Mouse (Mus musculus) embryonic facial prominence, embryonic 11.5 days (tissue): ENCODE results near the gene Tbc1d2. TPM values are rescaled to one million over a fixed set of nuclear protein-coding genes. Genes with fewer than 3 reads are reported as not detected.

Experiments
- ATAC-seq: fragments of 200-750 bp; cut with Nextera tagmentation; replicated peaks from 2 replicates; pipeline ENCODE4 v1.8.0; 2017; ENCODE audit warnings: low read depth; ENCODE audit not compliant: insufficient number of reproducible peaks, low FRiP score, low TSS enrichment
- DNase-seq: peaks from one replicate; pipeline ENCODE4 v3.0.0-alpha.2; 2015; ENCODE audit warnings: low spot score
- H3K27ac ChIP-seq: fragments of 300-500 bp; sonication (generic); replicated peaks from 2 replicates; pipeline ENCODE4 v1.5.1; 2014; ENCODE audit warnings: mild to moderate bottlenecking, low read depth, low read length, control low read depth
- H3K27me3 ChIP-seq: fragments of 300-500 bp; sonication (generic); 2 replicates; pipeline ENCODE4 v1.6.1; 2014; ENCODE audit warnings: mild to moderate bottlenecking, low read length, moderate library complexity, mixed read lengths; ENCODE audit not compliant: control insufficient read depth, insufficient read depth
- H3K36me3 ChIP-seq: fragments of 300-500 bp; sonication (generic); replicated peaks from 2 replicates; pipeline ENCODE4 v1.6.1; 2014; ENCODE audit warnings: low read depth, mild to moderate bottlenecking, low read length, moderate library complexity, mixed read lengths; ENCODE audit not compliant: control insufficient read depth, insufficient read depth
- H3K4me1 ChIP-seq: fragments of 300-500 bp; sonication (generic); 2 replicates; pipeline ENCODE4 v1.6.1; 2014; ENCODE audit warnings: low read length, mixed read lengths; ENCODE audit not compliant: control insufficient read depth, insufficient read depth
- H3K4me2 ChIP-seq: fragments of 300-500 bp; sonication (generic); 2 replicates; pipeline ENCODE4 v1.6.1; 2014; ENCODE audit warnings: low read depth, mild to moderate bottlenecking, control low read depth, low read length, moderate library complexity
- H3K4me3 ChIP-seq: fragments of 300-500 bp; sonication (generic); 2 replicates; pipeline ENCODE4 v1.5.1; 2014; ENCODE audit warnings: low read depth, low read length, control low read depth
- H3K9ac ChIP-seq: fragments of 300-500 bp; sonication (generic); replicated peaks from 2 replicates; pipeline ENCODE4 v1.6.1; 2014; ENCODE audit warnings: mild to moderate bottlenecking, control low read depth, low read length
- H3K9me3 ChIP-seq: fragments of 300-500 bp; sonication (generic); replicated peaks from 2 replicates; pipeline ENCODE4 v1.6.1; 2016; ENCODE audit warnings: mild to moderate bottlenecking, low read length, inconsistent platforms, mixed read lengths; ENCODE audit not compliant: control insufficient read depth
- WGBS: fragments of 180-500 bp; shearing (Covaris S2); extraction: QIAGEN DNeasy Blood & Tissue Kit; methylation state at CpG from one replicate; pipeline ENCODE4 v1.1.7; 2014; 5-methylcytosine and 5-hydroxymethylcytosine counted together
- polyA plus RNA-seq: library from polyadenylated mRNA; unstranded; fragments of >200 nt; fragmentation: Nextera tagmentation; extraction: Ambion mirVana; gene quantifications from 2 replicates; pipeline ENCODE4 v1.2.1, GENCODE M21; 2014

Tbc1d2 gene
- polyA plus RNA-seq, 1 experiment from 2014 or later = 1.3 TPM

DNA sequence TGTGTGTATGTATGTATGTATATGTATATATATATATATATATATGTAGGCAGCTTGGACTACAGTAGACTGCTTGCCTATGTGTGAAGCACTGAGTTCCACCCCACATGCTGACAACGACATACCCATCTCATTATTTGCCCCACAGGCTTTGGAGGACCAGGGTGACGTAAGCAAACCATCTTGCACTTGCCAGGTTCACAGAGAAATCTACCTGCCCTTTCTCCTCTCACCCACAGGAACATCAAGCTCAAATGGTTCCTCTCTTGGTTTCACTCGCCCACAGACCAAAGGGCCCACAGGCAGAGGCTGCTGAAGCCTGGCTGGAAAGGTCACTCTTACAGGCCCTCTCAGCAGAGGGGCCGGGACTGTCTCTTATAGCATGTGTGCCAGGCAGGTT, 77.4 kb downstream of the Tbc1d2 start:
- Histone ChIP-seq H3K4me1 (no peaks in the 10 kb centered on the region), H3K27me3 (no peaks in the 10 kb centered on the region), H3K4me3 (no peak overlapping the region), H3K36me3 (no peaks in the 10 kb centered on the region), H3K27ac (no peak overlapping the region), H3K9me3 (no peaks in the 10 kb centered on the region), H3K9ac (no peak overlapping the region), H3K4me2 (no peak overlapping the region)
- 88% methylated on average over 4 of the region's 4 CpGs for WGBS
- ATAC-seq = no peak
- no peak for DNase-seq

DNA sequence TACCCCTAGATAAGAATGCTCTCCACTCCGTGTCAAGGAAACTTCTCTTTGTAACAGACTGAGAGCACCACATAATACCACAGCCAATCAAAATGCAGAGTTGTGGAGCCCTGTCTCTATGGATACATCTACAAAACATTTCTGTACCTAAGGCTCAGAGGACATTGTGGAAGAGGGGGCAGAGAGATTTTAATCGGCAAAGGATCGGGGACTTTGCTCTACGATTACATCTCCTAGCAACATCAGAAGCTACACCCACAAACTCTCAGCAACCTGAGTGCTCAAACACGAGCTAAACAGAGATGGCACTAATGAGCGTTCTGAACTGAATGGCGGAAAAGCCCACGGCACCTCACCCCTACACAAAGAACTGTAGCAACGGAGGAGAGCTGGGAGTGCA, 78.3 kb downstream of the Tbc1d2 start:
- Histone ChIP-seq H3K9me3 (no peaks in the 10 kb centered on the region), H3K9ac (no peak overlapping the region), H3K27me3 (no peaks in the 10 kb centered on the region), H3K4me2 (no peak overlapping the region), H3K36me3 (no peaks in the 10 kb centered on the region), H3K4me1 (no peaks in the 10 kb centered on the region), H3K27ac (no peak overlapping the region), H3K4me3 (no peak overlapping the region)
- 91% methylated on average over 9 of the region's 9 CpGs for whole genome bisulfite sequencing
- ATAC-seq (no peak), DNase-seq (no peak)

DNA sequence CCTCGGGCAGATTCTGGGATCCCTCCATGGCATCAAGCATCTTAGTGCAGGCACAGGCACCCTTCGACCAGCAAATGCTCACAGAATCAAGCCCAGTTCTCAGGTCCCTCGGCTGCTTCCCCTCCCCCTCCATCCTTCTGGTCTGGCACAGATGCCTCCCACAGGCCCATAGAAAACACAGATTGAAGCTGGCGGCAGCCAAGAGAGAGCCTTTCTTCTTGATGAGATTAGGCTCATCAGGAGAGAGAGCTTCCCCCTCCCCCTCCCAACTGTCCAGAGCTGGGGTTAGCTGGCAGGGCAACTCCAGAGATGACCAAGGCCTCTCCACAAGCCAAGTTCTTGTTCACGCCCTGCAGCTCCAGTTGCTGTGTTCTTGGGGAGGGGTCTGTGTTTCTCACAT, 80.3 kb downstream of the Tbc1d2 start:
- WGBS = 32% methylated on average over 5 of the region's 5 CpGs
- Histone ChIP-seq H3K9me3 (no peaks in the 10 kb centered on the region), H3K9ac (no peak overlapping the region), H3K27ac (no peak overlapping the region), H3K4me1 (no peaks in the 10 kb centered on the region), H3K36me3 (no peaks in the 10 kb centered on the region), H3K4me3 (no peak overlapping the region), H3K4me2 (no peak overlapping the region), H3K27me3 (no peaks in the 10 kb centered on the region)
- DNase-seq = no peak
- ATAC-seq = no peak

DNA sequence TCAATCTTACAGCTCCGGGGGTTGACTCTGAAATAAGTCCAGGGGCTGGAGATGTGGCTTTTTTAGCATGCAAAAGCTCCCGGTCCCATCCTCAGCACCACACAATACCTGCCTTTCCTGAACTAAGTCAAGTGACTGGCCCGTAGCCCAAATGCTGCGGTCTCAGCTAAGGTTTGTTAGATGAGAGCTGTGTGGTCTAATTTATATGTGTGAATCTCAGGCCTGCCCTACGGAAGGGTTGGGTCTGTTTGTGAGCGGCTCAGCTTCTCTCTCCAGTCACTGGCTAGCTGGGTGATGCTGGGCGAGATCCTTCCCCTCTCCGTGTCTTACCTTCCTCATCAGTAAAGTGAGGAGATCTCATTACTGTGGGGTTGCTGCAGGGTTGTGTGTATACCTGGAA, 81.8 kb downstream of the Tbc1d2 start:
- Histone ChIP-seq H3K27ac (no peak overlapping the region), H3K9me3 (no peaks in the 10 kb centered on the region), H3K9ac (no peak overlapping the region), H3K36me3 (no peaks in the 10 kb centered on the region), H3K4me2 (no peak overlapping the region), H3K27me3 (no peaks in the 10 kb centered on the region), H3K4me1 (no peaks in the 10 kb centered on the region), H3K4me3 (no peak overlapping the region)
- WGBS = 92% methylated on average over 8 of the region's 8 CpGs
- DNase-seq (no peak), ATAC-seq (no peak)

DNA sequence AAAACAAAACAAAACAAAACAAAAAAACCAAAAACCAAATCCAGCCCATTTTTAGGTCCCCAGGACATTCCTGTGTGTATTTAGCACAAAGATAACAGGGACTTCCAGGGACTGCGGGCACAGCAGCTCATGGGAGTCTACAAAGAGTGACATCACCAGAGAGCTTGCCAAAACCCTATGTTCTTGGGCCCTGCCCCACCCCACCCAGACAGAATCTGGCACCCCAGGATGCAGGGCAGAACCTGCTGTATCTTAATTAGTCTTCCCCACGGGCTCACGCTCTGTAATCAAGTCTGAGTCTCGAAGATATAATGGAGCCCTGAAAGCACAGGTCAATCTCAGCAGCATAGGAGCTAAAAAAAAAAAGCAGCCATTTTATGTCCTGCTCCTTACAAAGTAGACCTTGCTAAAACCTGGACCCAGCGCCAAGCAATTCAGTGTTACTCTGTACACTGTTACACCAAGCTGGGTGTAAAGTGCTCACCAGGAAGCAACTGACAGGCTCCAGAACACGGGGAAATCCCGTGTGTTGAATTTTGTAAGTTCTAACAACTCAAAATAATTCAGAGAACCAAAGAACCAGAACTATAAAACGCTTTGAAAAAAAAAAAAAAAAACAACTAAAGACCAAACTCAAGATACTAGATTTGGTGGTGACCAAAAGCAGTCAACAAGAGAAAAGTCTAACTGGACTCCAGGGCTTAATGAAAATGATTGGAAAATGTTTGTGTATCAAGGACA, 82.9 kb downstream of the Tbc1d2 start:
- Histone ChIP-seq H3K4me1 (no peaks in the 10 kb centered on the region), H3K36me3 (no peaks in the 10 kb centered on the region), H3K27ac (no peak overlapping the region), H3K9me3 (no peaks in the 10 kb centered on the region), H3K27me3 (no peaks in the 10 kb centered on the region), H3K4me3 (no peak overlapping the region), H3K4me2 (no peak overlapping the region), H3K9ac (no peak overlapping the region)
- ATAC-seq (no peak), DNase-seq (no peak)
- WGBS = 78% methylated on average over 8 of the region's 8 CpGs

DNA sequence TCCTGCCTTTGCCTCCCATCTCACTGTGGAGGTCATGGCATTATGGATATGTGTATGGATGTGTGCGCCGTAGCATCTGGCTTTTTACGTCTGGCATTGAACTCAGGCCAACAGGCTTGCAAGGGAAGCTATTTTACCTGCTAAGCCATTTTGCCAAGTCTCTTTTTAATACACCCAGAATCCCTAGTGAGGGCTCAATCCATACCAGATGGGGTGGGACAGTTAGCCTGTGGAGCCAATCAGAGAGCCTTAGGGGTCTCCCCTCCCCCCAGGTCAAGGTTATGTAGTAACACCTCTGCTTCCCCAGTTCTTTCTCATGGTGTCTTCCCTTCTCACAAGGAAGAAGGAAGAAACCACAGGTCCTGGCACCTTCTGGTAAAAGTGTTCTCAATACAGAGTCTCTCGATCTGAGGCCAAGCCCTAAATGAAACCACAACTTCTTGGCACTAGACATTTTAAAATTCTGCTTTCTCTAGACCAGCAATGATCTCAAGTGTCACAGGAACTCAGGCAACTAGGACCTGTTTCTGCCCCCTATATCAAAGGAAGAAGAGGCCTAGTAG, 84.5 kb downstream of the Tbc1d2 start:
- Histone ChIP-seq H3K36me3 (no peaks in the 10 kb centered on the region), H3K9ac (no peak overlapping the region), H3K4me2 (no peak overlapping the region), H3K4me1 (no peaks in the 10 kb centered on the region), H3K27ac (no peak overlapping the region), H3K27me3 (no peaks in the 10 kb centered on the region), H3K9me3 (no peaks in the 10 kb centered on the region), H3K4me3 (no peak overlapping the region)
- ATAC-seq (no peak), DNase-seq (no peak)
- WGBS = 90% methylated on average over 4 of the region's 4 CpGs

DNA sequence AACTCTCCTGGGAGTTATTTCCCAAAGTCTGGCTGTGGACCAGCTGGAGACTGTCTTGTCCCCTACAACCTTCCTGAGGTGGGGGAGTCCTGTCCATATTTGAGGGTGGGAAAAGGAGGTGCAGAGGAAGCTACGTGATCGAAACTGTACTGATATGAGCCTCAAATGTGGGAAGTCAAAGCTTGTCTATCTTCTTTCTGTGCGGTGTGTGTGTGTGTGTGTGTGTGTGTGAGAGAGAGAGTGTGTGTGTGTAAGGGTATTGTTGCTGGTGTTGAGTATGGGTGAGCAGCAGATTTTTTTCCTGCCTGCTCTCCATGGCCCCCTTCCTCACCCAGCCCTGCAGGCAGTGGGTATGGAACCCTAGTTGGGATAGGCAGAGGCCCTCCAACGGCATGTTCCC, 85.8 kb downstream of the Tbc1d2 start:
- Histone ChIP-seq H3K27me3 (no peaks in the 10 kb centered on the region), H3K4me1 (no peaks in the 10 kb centered on the region), H3K9me3 (no peaks in the 10 kb centered on the region), H3K4me3 (no peak overlapping the region), H3K27ac (no peak overlapping the region), H3K36me3 (no peaks in the 10 kb centered on the region), H3K4me2 (no peak overlapping the region), H3K9ac (no peak overlapping the region)
- DNase-seq (no peak), ATAC-seq (no peak)
- 92% methylated on average over 4 of the region's 4 CpGs for WGBS

DNA sequence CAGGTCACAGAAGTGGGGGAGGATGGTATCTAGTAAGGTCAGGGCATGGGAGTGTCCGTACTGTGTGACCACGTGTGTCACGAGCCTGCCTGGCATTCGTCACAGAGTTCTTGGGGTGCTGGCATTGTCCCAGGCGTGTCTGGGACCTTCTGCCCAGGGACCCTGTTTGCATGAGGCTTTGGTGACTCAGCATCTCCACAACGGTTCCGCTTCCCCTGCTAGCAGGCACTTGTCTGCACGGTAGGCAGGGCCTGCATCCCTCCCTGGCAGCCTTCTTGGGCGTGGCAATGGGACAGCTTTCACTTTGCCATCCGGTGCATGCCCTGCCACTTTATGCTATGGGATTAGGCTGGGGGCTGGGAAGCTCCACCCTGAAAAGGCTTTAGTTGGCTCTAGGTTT, 86.2 kb downstream of the Tbc1d2 start:
- 71% methylated on average over 10 of the region's 10 CpGs for WGBS
- DNase-seq (no peak), ATAC-seq (no peak)
- no peak overlapping the region for H3K4me3 ChIP-seq
- H3K4me1 ChIP-seq = no peaks in the 10 kb centered on the region
- H3K9ac ChIP-seq = no peak overlapping the region
- H3K27me3 ChIP-seq = no peaks in the 10 kb centered on the region
- no peaks in the 10 kb centered on the region for H3K36me3 ChIP-seq
- no peak overlapping the region for H3K4me2 ChIP-seq
- H3K9me3 ChIP-seq = no peaks in the 10 kb centered on the region
- no peak overlapping the region for H3K27ac ChIP-seq
